Mouse (Mus musculus): ENCODE results near the gene Scoc. TPM values are rescaled to one million over a fixed set of nuclear protein-coding genes. Genes with fewer than 3 reads are reported as not detected.

Gene Scoc
- polyA plus RNA-seq, 1 experiment from 2014 or later, result 268 TPM

DNA sequence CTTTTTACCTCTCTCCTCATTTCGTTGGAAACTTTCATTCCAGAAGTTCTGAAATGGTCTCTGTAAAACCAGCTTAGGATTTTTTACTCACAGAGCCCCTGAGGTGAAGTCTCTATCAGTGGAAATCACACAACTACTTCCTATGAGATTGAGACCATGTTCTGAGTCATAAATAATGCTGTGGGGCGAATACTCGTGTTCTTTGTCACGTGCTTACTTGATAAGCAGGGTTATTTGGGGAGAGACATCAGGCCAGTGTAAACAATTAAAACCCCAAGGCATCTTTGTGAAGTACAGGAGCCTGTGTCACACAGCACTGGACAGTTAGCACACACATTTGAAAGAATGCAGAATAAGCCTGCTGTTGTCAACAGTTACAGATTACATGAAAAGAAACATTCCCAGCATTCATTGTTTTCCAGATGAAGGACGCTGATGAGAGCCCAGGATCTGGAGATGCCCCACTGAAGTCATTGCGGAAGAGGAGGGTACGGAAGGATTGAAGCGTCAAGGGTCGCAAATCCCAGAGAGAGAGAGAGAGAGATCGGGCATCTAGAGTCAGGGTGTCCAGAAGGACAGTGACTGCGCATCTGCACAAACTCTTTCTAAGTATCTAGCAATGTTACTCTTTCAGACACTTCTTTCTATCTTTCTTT is 32.0 kb downstream of the Scoc start:
- no peak for ATAC-seq (ENCODE audit: low FRiP score, low read depth)

DNA sequence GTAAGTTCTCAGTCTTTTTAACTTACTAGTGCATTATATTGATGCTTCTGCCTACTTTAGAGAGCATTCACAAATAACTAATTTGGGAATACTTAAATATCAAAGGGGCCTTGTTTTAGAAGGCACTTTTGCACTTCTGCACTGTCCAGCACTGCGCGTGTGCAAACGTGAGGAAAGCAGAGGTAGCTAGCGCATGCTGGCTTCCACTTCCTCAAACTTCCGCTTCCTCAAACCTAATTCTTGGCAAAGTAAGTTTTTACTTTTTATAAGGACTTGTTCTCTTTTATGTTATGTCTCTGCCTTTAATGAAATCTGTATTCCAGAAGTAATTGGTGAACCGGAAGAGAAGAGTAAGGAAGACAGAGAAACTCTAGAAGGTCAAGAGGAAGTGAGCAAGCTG is 33.0 kb downstream of the Scoc start:
- WGBS, result 94% methylated on average over 6 of the region's 6 CpGs
- ATAC-seq (ENCODE audit: low FRiP score, low read depth), result no peak
- Histone ChIP-seq H3K4me3 (no peak overlapping the region), H3K9me3 (no peaks in the 10 kb centered on the region), H3K4me2 (no peak overlapping the region), H3K27ac (replicated peaks) (no peak overlapping the region), H3K27me3 (no peaks in the 10 kb centered on the region), H3K36me3 (no peaks in the 10 kb centered on the region), H3K9ac (no peak overlapping the region), H3K4me1 (replicated peaks) (no peaks in the 10 kb centered on the region)

More for the DNA sequence above, 32.0 kb downstream of the Scoc start:
- Histone ChIP-seq H3K36me3 (no peaks in the 10 kb centered on the region), H3K27ac (replicated peaks) (no peak overlapping the region), H3K27me3 (no peaks in the 10 kb centered on the region), H3K9me3 (no peaks in the 10 kb centered on the region), H3K9ac (no peak overlapping the region), H3K4me2 (no peak overlapping the region), H3K4me1 (replicated peaks) (no peaks in the 10 kb centered on the region), H3K4me3 (no peak overlapping the region)
- WGBS, result 78% methylated on average over 11 of the region's 11 CpGs

DNA sequence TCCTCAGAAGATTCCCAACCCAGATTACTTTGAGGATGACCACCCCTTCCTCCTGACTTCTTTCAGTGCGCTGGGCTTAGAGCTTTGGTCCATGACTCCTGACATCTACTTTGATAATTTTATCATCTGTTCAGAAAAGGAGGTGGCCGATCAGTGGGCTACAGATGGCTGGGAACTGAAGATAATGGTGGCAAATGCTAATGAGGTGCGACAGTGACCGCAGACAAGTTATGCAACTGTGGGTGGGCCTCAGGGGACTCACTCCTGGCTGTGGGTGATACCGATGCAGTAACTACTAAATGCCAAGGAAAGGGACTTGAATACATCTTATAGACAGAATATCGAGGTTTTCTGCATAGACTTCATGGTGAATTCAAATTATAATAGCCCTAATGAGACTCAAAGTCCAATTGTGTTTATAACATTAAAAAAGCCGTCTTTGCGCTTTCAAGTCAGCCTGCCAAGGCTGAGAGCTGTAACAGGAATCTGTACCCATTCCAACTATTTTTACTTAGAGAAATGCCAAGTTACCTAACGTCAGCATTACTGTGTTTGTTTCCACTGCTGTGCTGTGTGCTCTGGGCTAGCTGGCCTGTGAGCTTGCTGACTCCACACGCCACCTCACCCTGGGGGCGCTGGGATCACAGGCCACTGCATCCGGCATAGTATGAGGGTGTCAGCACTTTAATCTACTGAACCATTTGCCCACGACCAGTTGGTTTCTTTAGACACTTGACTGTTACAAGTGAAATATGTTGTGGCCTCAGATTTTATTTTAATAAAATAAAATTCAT is 35.0 kb downstream of the Scoc start:
- H3K4me1 ChIP-seq (replicated peaks), result no peaks in the 10 kb centered on the region
- H3K9me3 ChIP-seq, result no peaks in the 10 kb centered on the region
- WGBS, result 65% methylated on average over 13 of the region's 13 CpGs
- H3K4me3 ChIP-seq, result no peak overlapping the region
- no peak overlapping the region for H3K9ac ChIP-seq
- ATAC-seq (ENCODE audit: low FRiP score, low read depth), result no peak
- no peak overlapping the region for H3K27ac ChIP-seq (replicated peaks)
- H3K27me3 ChIP-seq, result no peaks in the 10 kb centered on the region
- H3K4me2 ChIP-seq, result no peak overlapping the region
- no peaks in the 10 kb centered on the region for H3K36me3 ChIP-seq

GRCm38 (mm10) chr8:83421354-83421753 is 36.8 kb downstream of the Scoc start:
- no peak overlapping the region for H3K9ac ChIP-seq
- no peak for ATAC-seq (ENCODE audit: low FRiP score, low read depth)
- H3K9me3 ChIP-seq, result no peaks in the 10 kb centered on the region
- H3K36me3 ChIP-seq, result no peaks in the 10 kb centered on the region
- H3K27ac ChIP-seq (replicated peaks), result no peak overlapping the region
- H3K4me1 ChIP-seq (replicated peaks), result no peaks in the 10 kb centered on the region
- WGBS, result 96% methylated on average over 1 of the region's 1 CpGs
- H3K27me3 ChIP-seq, result no peaks in the 10 kb centered on the region
- no peak overlapping the region for H3K4me2 ChIP-seq
- H3K4me3 ChIP-seq, result no peak overlapping the region

DNA sequence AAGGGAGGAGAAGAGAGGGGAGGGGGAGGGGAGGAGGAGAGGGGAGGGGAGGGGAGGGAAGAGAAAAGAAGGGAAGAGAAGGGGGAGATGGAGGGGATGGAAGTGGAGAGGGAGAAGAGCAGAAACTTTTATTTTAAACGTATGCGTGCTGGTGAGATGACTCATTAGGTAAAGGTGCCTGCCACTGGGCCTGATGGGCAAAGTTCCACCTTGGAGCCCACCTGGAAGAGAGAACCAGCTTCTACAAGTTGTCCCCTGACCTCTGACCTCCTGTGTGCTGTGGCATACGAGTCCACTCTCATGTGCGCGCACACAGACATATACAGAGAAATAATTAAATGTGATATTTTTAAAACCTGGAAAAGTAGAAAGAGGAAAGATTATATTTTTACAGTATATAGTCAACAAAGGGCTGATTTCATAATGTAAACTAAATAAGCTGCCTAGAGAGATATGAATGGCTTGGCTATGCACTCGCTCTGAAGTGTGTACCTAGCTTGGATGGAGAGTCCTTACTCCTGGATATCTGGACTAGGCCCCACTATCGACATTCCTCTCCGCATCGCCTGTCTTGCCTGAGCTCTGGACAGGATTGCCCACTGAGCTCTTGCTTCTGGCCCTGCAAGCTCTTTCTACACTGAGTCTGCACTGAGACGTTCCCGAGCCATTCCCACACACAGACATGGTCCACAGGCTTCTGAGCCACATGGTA is 39.2 kb downstream of the Scoc start:
- 94% methylated on average over 11 of the region's 11 CpGs for WGBS

DNA sequence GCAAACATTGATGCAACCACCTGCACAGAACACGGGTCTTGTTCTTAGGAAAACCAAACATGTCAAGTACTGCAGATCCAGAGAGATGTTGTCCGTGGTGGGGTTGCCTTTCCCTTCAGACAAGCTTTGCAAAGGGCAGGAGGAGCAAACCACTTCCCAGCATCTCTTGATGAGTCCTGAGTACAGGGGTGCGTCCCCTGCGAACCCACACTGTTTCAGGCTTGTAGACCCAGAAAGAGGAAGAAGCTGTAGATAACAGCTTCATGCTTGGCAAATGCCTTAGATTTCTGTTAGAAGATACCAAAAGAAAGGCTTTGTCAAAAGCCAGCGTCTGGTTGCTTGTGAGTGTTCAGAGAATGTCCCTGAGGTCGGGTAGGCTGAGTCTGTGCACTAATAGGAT is 40.2 kb downstream of the Scoc start:
- H3K9me3 ChIP-seq, result no peaks in the 10 kb centered on the region
- WGBS, result 89% methylated on average over 6 of the region's 6 CpGs
- no peak overlapping the region for H3K4me3 ChIP-seq
- H3K27ac ChIP-seq (replicated peaks), result no peak overlapping the region
- no peaks in the 10 kb centered on the region for H3K4me1 ChIP-seq (replicated peaks)
- H3K36me3 ChIP-seq, result no peaks in the 10 kb centered on the region
- no peaks in the 10 kb centered on the region for H3K27me3 ChIP-seq
- no peak for ATAC-seq (ENCODE audit: low FRiP score, low read depth)
- H3K4me2 ChIP-seq, result no peak overlapping the region
- no peak overlapping the region for H3K9ac ChIP-seq

More for the DNA sequence above, 39.2 kb downstream of the Scoc start:
- ATAC-seq (ENCODE audit: low FRiP score, low read depth), result no peak
- Histone ChIP-seq H3K4me3 (no peak overlapping the region), H3K27ac (replicated peaks) (no peak overlapping the region), H3K4me1 (replicated peaks) (no peaks in the 10 kb centered on the region), H3K4me2 (no peak overlapping the region), H3K9ac (no peak overlapping the region), H3K9me3 (no peaks in the 10 kb centered on the region), H3K27me3 (no peaks in the 10 kb centered on the region), H3K36me3 (no peaks in the 10 kb centered on the region)

- Histone ChIP-seq H3K4me1 (replicated peaks) (no peaks in the 10 kb centered on the region), H3K36me3 (no peaks in the 10 kb centered on the region), H3K9me3 (no peaks in the 10 kb centered on the region), H3K27ac (replicated peaks) (no peak overlapping the region), H3K9ac (no peak overlapping the region), H3K4me3 (no peak overlapping the region), H3K27me3 (no peaks in the 10 kb centered on the region), H3K4me2 (no peak overlapping the region)
- WGBS, result 98% methylated on average over 15 of the region's 15 CpGs
- ATAC-seq (ENCODE audit: low FRiP score, low read depth), result no peak
These were observed 41.3 kb downstream of the Scoc start for GRCm38 (mm10) chr8:83416878-83417277.

GRCm38 (mm10) chr8:83408496-83408895 is 49.7 kb downstream of the Scoc start:
- H3K4me2 ChIP-seq, result no peak overlapping the region
- no peaks in the 10 kb centered on the region for H3K4me1 ChIP-seq (replicated peaks)
- ATAC-seq (ENCODE audit: low FRiP score, low read depth), result no peak
- H3K9ac ChIP-seq, result no peak overlapping the region
- H3K27ac ChIP-seq (replicated peaks), result no peak overlapping the region
- no peaks in the 10 kb centered on the region for H3K27me3 ChIP-seq
- no peaks in the 10 kb centered on the region for H3K36me3 ChIP-seq
- WGBS, result 81% methylated on average over 7 of the region's 7 CpGs
- H3K4me3 ChIP-seq, result no peak overlapping the region
- H3K9me3 ChIP-seq, result no peaks in the 10 kb centered on the region

GRCm38 (mm10) chr8:83406836-83407235 is 51.4 kb downstream of the Scoc start:
- Histone ChIP-seq H3K36me3 (no peaks in the 10 kb centered on the region), H3K4me3 (no peak overlapping the region), H3K4me2 (no peak overlapping the region), H3K9ac (no peak overlapping the region), H3K27ac (replicated peaks) (no peak overlapping the region), H3K9me3 (no peaks in the 10 kb centered on the region), H3K27me3 (no peaks in the 10 kb centered on the region), H3K4me1 (replicated peaks) (no peaks in the 10 kb centered on the region)
- 33% methylated on average over 6 of the region's 6 CpGs for WGBS
- no peak for ATAC-seq (ENCODE audit: low FRiP score, low read depth)

DNA sequence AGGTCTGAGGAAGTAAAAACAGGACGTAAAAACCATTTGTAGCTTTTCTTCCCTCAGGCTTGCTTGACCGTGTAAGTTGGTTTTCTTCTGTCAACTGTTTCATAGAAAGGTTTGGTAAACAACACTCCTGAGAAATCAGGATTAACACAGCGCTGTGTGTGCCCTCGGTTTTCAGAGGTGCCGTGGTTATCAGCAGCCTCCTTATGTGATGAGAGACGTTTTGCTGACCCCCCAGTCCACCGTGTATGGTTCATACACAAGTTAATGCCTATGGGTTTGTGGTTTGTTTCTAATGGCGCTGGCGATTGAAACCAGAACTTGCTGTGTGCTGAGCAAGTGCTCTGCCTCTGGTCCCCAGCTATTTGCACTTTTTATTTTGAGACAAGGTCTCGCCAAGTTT is 52.6 kb downstream of the Scoc start:
- Histone ChIP-seq H3K4me3 (no peak overlapping the region), H3K27me3 (no peaks in the 10 kb centered on the region), H3K4me2 (no peak overlapping the region), H3K27ac (replicated peaks) (no peak overlapping the region), H3K36me3 (0 out of 2 replicates have a peak, but pooled peaks cover under 1% of the 10 kb centered on the region), H3K9me3 (no peaks in the 10 kb centered on the region), H3K9ac (no peak overlapping the region), H3K4me1 (replicated peaks) (no peaks in the 10 kb centered on the region)
- 87% methylated on average over 10 of the region's 10 CpGs for WGBS
- ATAC-seq (ENCODE audit: low FRiP score, low read depth), result no peak

DNA sequence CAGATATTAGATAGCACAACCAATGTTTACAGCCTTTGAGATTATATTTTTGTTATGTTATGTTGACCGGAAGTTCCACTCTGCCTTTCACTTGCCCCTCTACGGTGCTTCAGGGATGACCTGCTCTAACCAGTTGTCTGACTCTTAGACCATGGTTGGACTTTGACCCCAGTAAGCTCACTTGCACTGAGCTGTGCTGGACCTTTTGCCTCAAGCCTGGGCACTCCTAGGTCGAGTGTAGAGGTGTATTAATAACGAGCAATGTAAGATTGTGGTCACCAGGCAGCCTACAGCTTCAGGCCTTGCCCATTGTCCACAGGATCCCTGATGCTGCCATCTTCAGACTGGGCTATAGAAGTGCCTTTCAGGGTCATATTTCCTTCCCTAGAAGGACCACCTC is 60.5 kb downstream of the Scoc start:
- ATAC-seq (ENCODE audit: low FRiP score, low read depth), result no peak
- Histone ChIP-seq H3K9me3 (no peaks in the 10 kb centered on the region), H3K36me3 (0 out of 2 replicates have a peak, but pooled peaks cover 4% of the 10 kb centered on the region), H3K4me3 (no peak overlapping the region), H3K4me1 (replicated peaks) (no peaks in the 10 kb centered on the region), H3K4me2 (no peak overlapping the region), H3K27ac (replicated peaks) (no peak overlapping the region), H3K9ac (no peak overlapping the region), H3K27me3 (no peaks in the 10 kb centered on the region)
- 74% methylated on average over 4 of the region's 4 CpGs for WGBS

DNA sequence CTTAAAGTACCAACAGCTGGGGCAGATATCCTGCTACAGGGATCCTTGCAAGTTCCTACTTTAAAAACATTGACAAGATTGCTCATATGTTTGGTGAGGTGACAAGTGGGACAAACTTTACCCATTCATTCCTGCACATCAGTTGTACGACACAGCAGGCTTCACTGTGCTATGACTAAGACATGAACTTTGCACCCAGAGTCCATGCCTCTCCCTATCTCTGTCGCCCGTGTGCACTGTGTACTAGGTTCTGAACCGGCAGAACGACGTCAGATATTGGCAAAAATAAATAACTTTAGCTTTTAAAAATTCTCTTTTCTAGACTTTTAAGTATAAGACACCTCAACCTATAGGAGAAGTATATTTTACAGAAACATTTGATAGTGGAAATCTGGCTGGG is 61.5 kb downstream of the Scoc start:
- no peak for ATAC-seq (ENCODE audit: low FRiP score, low read depth)
- Histone ChIP-seq H3K9me3 (no peaks in the 10 kb centered on the region), H3K4me3 (no peak overlapping the region), H3K36me3 (0 out of 2 replicates have a peak, but pooled peaks cover 4% of the 10 kb centered on the region), H3K4me1 (replicated peaks) (no peaks in the 10 kb centered on the region), H3K27me3 (no peaks in the 10 kb centered on the region), H3K4me2 (no peak overlapping the region), H3K27ac (replicated peaks) (no peak overlapping the region), H3K9ac (no peak overlapping the region)
- WGBS, result 92% methylated on average over 6 of the region's 6 CpGs
